Mouse (Mus musculus) heart, postnatal 0 days (tissue): Measurements from ENCODE around the gene Nat8.

Experiments used
- CTCF ChIP-seq: IDR thresholded peaks from 2 replicates; pipeline ENCODE4 v1.5.1; 2016; ENCODE audit warnings: antibody characterized with exemption, control low read depth, low read depth
- EP300 ChIP-seq: IDR thresholded peaks from 2 replicates; pipeline ENCODE4 v1.6.1; 2016; ENCODE audit warnings: antibody characterized with exemption, low read depth

DNA sequence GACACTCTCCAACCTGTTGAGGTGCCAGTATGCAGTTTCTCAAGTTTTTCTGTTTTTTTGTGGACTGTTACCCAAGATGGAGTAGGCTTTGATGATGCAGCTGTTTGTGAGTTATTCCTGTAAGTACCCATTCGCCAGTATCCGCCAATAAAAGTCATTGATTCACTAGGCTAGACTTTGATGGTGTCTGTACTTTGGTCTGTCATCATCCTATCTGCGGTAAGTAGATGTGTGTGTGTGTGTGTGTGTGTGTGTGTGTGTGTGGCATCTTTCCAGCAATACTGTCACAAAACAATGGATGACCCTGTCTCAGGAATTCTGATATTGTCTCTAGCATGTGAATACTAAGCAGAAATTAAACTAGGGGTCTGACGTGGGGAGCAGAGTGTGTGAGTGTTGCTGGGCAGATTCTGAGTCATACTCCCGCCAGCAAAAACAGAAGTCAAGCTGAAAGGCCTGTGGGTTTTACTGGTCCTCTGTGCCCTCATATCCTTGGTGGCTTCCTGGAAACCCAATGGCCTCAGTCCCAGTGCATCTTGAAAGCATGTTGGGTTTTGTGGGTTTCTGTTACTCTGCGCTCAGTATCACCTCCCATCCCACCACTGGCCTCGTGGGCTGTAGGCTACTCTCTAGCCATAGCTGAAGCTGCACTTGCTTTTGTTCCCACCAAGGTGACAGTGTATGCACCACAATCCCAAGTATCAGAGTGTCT is 19.3 kb upstream of the Nat8 start:
- TF ChIP-seq CTCF (no peak), EP300 (no peak)
